Mouse (Mus musculus) Patski (cell line): Measurements from ENCODE around the gene Stard8. TPM values are rescaled to one million over a fixed set of nuclear protein-coding genes. Genes with fewer than 3 reads are reported as not detected.
"Not testable (repeated sequence)": the region's sequence is repeated elsewhere in the genome, so short reads cannot be mapped to it uniquely, and the experiment has no call there.

Experiments used
- ATAC-seq: fragments of 100-300 bp; one replicate; pipeline ENCODE4 v1.8.0; 2021
- CTCF ChIA-PET: fragments of 350-600 bp; sonication (Branson Sonifier 250); formaldehyde crosslinking; loops from one replicate; lab custom pipeline; 2022; ENCODE audit warnings: inconsistent platforms; lab: Charles Lee
- POLR2A ChIA-PET: fragments of 350-600 bp; sonication (Branson Sonifier 250); formaldehyde crosslinking; loops from one replicate; lab custom pipeline; 2022; ENCODE audit warnings: antibody characterized with exemption, inconsistent platforms; lab: Charles Lee
- DNase-seq: peaks from one replicate; pipeline ENCODE4 v3.0.0-alpha.2; 2011; ENCODE audit warnings: low read depth, low spot score
- H3K27me3 ChIP-seq: fragments of 371-371 bp; one replicate; pipeline ENCODE4 v1.5.1; 2021
- CTCF ChIP-seq: fragments of 100-300 bp; IDR thresholded peaks from one replicate; pipeline ENCODE4 v1.5.1; 2021
- in situ Hi-C: fragments of 300-500 bp; cut with MboI; formaldehyde crosslinking; loops from 3 replicates; pipeline ENCODE4 v1.11.1; 2018; ENCODE audit warnings: low pct_unique_long_range_greater_than_20kb, mixed read lengths
- polyA plus RNA-seq: library from polyadenylated mRNA; unstranded; gene quantifications from one replicate; pipeline ENCODE4 v1.2.3, GENCODE M21; 2021

Gene Stard8
- polyA plus RNA-seq, 1 experiment from 2014 or later, result 25.8 TPM

- POLR2A ChIA-PET, result no interaction called here
- TF ChIP-seq CTCF, result no peak
- CTCF ChIA-PET, result no interaction called here
- ATAC-seq (no peak), DNase-seq (no peak)
- H3K27me3 ChIP-seq, result no peaks in the 10 kb centered on the region
- in situ Hi-C loops, result no loop called here
Measured at GRCm38 (mm10) chrX:99066550-99066949, 63.5 kb downstream of the Stard8 start.

DNA sequence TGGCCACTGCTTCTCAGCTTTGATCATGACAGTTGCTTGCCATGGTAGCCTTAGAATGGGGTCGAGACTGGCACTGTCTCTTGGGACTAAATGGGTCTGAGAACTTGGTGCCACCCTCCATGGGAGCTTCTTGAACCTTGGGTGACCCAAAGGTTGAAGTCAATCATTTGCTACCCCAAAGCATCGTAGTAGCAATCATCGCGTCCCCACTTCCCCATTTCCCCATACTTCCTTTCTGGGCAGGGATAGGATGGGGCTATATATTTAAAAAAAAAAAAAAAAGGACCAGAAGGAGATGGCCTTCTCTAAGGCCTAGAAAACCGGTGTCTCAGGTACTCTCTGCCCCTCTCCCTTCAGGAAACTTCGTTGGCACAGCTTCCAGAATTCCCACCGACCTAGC lies 64.2 kb downstream of the Stard8 start:
- in situ Hi-C loops, result no loop called here
- no peak for TF ChIP-seq CTCF
- DNase-seq (no peak), ATAC-seq (no peak)
- POLR2A ChIA-PET, result interaction anchor here (0.6 kb wide), 2 partner anchors 33 to 153 kb away, joined by 3 read pairs; no protein-coding TSS in a partner anchor
- CTCF ChIA-PET, result no interaction called here
- no peaks in the 10 kb centered on the region for H3K27me3 ChIP-seq

GRCm38 (mm10) chrX:99067671-99068151 lies 64.7 kb downstream of the Stard8 start:
- ATAC-seq, result no peak
- H3K27me3 ChIP-seq, result no peaks in the 10 kb centered on the region
- no peak for TF ChIP-seq CTCF
- DNase-seq, result no peak
- ChIA-PET CTCF (no interaction called here), POLR2A (interaction anchor here (0.6 kb wide), 2 partner anchors 34 to 153 kb away, joined by 3 read pairs; no protein-coding TSS in a partner anchor)
- in situ Hi-C loops, result no loop called here

DNA sequence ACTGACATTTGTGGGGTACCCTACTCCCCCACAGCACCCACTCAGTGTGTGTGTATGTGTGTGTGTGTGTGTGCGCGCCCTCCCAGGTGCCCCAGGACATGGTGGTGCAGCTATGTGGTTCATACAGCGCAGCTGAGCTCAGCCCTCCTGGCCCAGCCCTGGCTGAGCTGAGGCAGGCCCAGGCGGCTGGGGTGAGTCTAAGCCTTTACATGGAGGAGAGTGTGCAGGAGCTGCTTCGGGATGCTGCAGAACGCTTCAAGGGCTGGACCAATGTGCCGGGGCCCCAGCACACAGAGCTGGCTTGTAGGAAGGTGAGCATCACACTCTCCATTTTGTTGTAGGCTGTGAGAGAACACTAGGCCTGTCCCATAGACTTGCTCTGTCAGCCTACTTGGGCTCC lies 68.1 kb downstream of the Stard8 start:
- peaks cover 7% of the 10 kb centered on the region for H3K27me3 ChIP-seq
- no peak for TF ChIP-seq CTCF
- in situ Hi-C loops, result no loop called here
- DNase-seq, result no peak
- CTCF ChIA-PET, result no interaction called here
- no peak for ATAC-seq
- POLR2A ChIA-PET, result no interaction called here

DNA sequence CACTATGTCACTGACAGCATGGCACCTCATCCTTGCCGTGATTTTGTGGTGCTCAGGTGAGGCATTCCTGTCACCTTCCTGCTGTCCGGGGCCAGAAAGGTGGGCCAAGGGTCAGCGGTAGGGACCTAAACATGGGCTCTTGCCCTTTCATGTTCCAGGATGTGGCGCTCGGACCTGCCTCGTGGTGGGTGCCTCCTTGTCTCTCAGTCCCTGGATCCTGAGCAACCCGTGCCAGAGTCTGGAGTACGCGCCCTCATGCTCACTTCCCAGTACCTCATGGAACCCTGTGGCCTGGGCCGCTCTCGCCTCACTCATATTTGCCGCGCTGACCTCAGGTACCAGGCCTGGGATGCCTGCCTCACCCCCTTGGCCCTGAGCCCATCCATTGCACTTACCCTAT lies 69.5 kb downstream of the Stard8 start:
- ATAC-seq (no peak), DNase-seq (no peak)
- TF ChIP-seq CTCF, result no peak
- ChIA-PET POLR2A (no interaction called here), CTCF (no interaction called here)
- peaks cover 7% of the 10 kb centered on the region for H3K27me3 ChIP-seq
- in situ Hi-C loops, result no loop called here

- in situ Hi-C loops, result loop anchor here (5.0 kb wide), 1 partner anchor 42 kb away; no protein-coding TSS in a partner anchor
- H3K27me3 ChIP-seq, result peaks cover 7% of the 10 kb centered on the region
- TF ChIP-seq CTCF, result no peak
- ChIA-PET CTCF (no interaction called here), POLR2A (interaction anchor here (0.6 kb wide), 1 partner anchor 80 kb away, joined by 3 read pairs; no protein-coding TSS in a partner anchor)
- DNase-seq, result no peak
- no peak for ATAC-seq
Measured at GRCm38 (mm10) chrX:99075111-99075510, 72.1 kb downstream of the Stard8 start.

GRCm38 (mm10) chrX:99076460-99076859 lies 73.4 kb downstream of the Stard8 start:
- in situ Hi-C loops, result loop anchor here (5.0 kb wide), 1 partner anchor 41 kb away; no protein-coding TSS in a partner anchor
- no peak for TF ChIP-seq CTCF

DNA sequence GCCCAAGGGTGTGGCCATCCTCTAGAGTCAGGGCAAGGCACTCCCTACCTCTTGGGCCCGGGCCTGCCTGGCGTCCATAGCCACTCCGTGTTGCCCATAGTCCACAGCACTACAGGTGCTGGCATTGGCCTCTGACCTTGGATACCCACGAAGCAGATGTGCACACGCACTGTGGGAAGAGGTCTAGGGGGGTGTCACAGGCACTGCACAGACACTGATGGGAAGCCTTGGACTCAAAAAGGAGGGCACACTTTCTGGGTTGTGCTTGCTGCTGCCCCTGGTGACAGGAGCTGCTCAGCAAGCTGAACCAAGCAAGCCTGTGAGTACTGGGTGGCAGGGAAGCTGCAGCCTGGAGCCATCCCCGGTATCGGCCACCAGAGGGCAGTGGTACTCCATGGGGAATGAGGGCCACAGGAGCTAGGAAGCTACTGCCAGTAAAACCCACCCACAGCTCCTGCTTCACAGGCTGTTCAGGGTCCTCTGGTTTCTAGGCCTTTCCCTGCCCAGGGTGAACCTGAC lies 75.4 kb downstream of the Stard8 start:
- POLR2A ChIA-PET, H3K27me3 ChIP-seq, CTCF ChIA-PET, DNase-seq: not testable (repeated sequence)
- ATAC-seq, result peak; percentile 83
- in situ Hi-C loops, result loop anchor here (5.0 kb wide), 1 partner anchor 39 kb away; no protein-coding TSS in a partner anchor

More at GRCm38 (mm10) chrX:99076460-99076859, 73.4 kb downstream of the Stard8 start:
- peaks cover 7% of the 10 kb centered on the region for H3K27me3 ChIP-seq
- no peak for ATAC-seq
- DNase-seq, result no peak
- ChIA-PET POLR2A (no interaction called here), CTCF (interaction anchor here (0.8 kb wide), 1 partner anchor 39 kb away, joined by 3 read pairs; no protein-coding TSS in a partner anchor)

DNA sequence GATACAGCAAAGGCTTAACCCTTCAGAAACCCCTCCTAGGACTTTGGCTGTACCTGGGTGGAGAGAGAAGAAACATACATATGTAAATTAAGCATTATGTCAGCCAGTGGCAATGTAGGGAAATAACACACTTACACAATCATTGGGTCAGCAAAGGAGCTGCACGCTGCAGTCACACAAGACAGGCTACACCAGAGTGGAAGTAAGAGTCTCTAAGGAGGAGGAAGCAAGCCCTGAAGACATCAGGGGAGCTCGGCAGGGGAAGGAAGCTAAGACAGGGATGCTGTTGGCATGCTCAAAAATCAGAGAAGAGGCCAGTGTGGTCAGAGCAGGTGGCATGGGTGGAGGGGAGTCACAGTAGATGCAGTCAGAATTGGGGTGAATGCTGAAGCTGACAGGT lies 89.7 kb downstream of the Stard8 start:
- H3K27me3 ChIP-seq, result peaks cover 33% of the 10 kb centered on the region
- CTCF ChIA-PET, result no interaction called here
- no peak for TF ChIP-seq CTCF
- in situ Hi-C loops, result no loop called here
- POLR2A ChIA-PET, result no interaction called here
- DNase-seq, result no peak
- ATAC-seq, result no peak

- in situ Hi-C loops, CTCF ChIA-PET, POLR2A ChIA-PET, DNase-seq, H3K27me3 ChIP-seq: not testable (repeated sequence)
- peak; percentile 85 for ATAC-seq
Measured at GRCm38 (mm10) chrX:99111088-99111724, 108.2 kb downstream of the Stard8 start.

DNA sequence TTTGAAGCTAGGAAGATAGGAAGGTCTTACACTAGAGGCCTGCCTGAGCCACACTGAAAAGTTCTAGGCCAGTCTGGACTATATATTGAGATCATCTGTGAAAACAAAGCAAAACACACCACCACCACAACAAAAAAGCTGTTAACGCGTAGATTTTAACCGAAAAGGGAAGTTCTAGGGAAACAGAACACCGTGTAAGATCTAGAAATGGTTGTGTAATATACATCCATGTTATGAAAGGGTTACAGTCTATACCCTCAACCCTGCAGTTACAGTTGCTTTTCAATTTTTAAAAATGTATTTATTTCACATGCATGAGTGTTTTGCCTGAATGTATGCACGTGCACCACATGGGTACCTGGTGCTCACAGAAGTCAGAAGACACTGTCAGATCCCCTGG lies 116.5 kb downstream of the Stard8 start:
- CTCF ChIA-PET, result interaction anchor here (2.9 kb wide), 1 partner anchor 10 kb away, joined by 10 read pairs; no protein-coding TSS in a partner anchor
- DNase-seq, result no peak
- in situ Hi-C loops, result loop anchor here (5.0 kb wide), 1 partner anchor 42 kb away; no protein-coding TSS in a partner anchor
- ATAC-seq, result no peak
- POLR2A ChIA-PET, result interaction anchor here (0.6 kb wide), 1 partner anchor 370 kb away, joined by 5 read pairs; no protein-coding TSS in a partner anchor
- TF ChIP-seq CTCF, result no peak
- peaks cover 18% of the 10 kb centered on the region for H3K27me3 ChIP-seq

Other genes starting within 250 kb of the Stard8 start
- 12.6 TPM for gene Ophn1, start 112.2 kb upstream of the Stard8 start, polyA plus RNA-seq
- gene Yipf6, start 66.9 kb upstream of the Stard8 start, polyA plus RNA-seq, result 29.4 TPM
- 81.4 TPM for gene Efnb1, start 132.9 kb downstream of the Stard8 start, polyA plus RNA-seq